Mouse (Mus musculus) adrenal gland, adult 18-20 months (tissue): ENCODE data around the gene Serpina3f. TPM values are rescaled to one million over a fixed set of nuclear protein-coding genes. Genes with fewer than 3 reads are reported as not detected.

Experiments
- DNase-seq, 2 experiments: peaks; one replicate each; pipeline ENCODE4 v3.0.0; 2021 to 2022; ENCODE audit warnings: low spot score in 2 of 2
- total RNA-seq, 2 experiments: library from RNA; stranded (reverse); gene quantifications; 1 replicate in 1 of 2; 2 replicates in 1 of 2; pipeline ENCODE4 v1.2.3; 2021

The Serpina3f gene
- total RNA-seq, 2 experiments from 2014 or later = 0.48 to 0.60 TPM

- DNase-seq = no peak
Observed at GRCm38 (mm10) chr12:104247553-104248002, 33.2 kb downstream of the Serpina3f start.

- DNase-seq = no peak
Observed at GRCm38 (mm10) chr12:104248231-104248630, 33.9 kb downstream of the Serpina3f start.

GRCm38 (mm10) chr12:104261041-104261440 is 46.7 kb downstream of the Serpina3f start:
- no peak for DNase-seq

- no peak for DNase-seq
Observed at GRCm38 (mm10) chr12:104262863-104263262, 48.5 kb downstream of the Serpina3f start, which contains the start of gene Serpina3i. TSS of gene Serpina3i (plus strand) at chr12:104263122.

GRCm38 (mm10) chr12:104266374-104266773 is 52.0 kb downstream of the Serpina3f start:
- DNase-seq = no peak

Other genes starting within 250 kb of the Serpina3f start
- gene Serpina11, start 224.6 kb upstream of the Serpina3f start, total RNA-seq = not detected
- not detected for gene Serpina9, start 200.8 kb upstream of the Serpina3f start, total RNA-seq
- gene Serpina12, start 170.1 kb upstream of the Serpina3f start, total RNA-seq = 1 to 10 TPM; 1.1 to 1.3 TPM
- 1 to 10 TPM in 1 of 2 experiments, under 1 TPM in 1; 0.90 to 1.5 TPM for gene Serpina5, start 113.4 kb upstream of the Serpina3f start, total RNA-seq
- not detected for gene Serpina3a, start 101.8 kb upstream of the Serpina3f start, total RNA-seq
- gene Serpina3b, start 86.5 kb upstream of the Serpina3f start, total RNA-seq = 1 to 10 TPM in 1 of 2 experiments, under 1 TPM in 1; 0.33 to 2.1 TPM
- gene Serpina3c, start 60.7 kb upstream of the Serpina3f start, total RNA-seq = 10 to 100 TPM; 23.7 to 24.1 TPM
- gene Serpina3g, start 21.7 kb downstream of the Serpina3f start, total RNA-seq = 1 to 10 TPM; 4.3 to 4.8 TPM
- gene Serpina3i, start 48.6 kb downstream of the Serpina3f start, total RNA-seq = not detected
- gene Serpina3j, start 100.0 kb downstream of the Serpina3f start, total RNA-seq = under 1 TPM in 1 of 2 experiments, not detected in 1; 0.89 TPM
- gene Serpina3k, start 123.9 kb downstream of the Serpina3f start, total RNA-seq = 1 to 10 TPM; 1.1 to 4.0 TPM
- gene Serpina3m, start 123.9 kb downstream of the Serpina3f start, total RNA-seq = 1 to 10 TPM; 1.2 to 2.3 TPM
- gene Serpina3n, start 192.2 kb downstream of the Serpina3f start, total RNA-seq = 10 to 100 TPM in 1 of 2 experiments, 1 to 10 TPM in 1; 6.0 to 33.8 TPM